Mouse (Mus musculus) midbrain, embryonic 16.5 days (tissue): ENCODE measurements around the gene Aloxe3. TPM values are rescaled to one million over a fixed set of nuclear protein-coding genes. Genes with fewer than 3 reads are reported as not detected.
"Not testable (repeated sequence)": the region's sequence is repeated elsewhere in the genome, so short reads cannot be mapped to it uniquely, and the experiment has no call there.

Source experiments
- ATAC-seq: fragments of 200-750 bp; cut with Nextera tagmentation; 2 replicates; pipeline ENCODE4 v1.8.0; 2017; ENCODE audit warnings: moderate TSS enrichment
- H3K27ac ChIP-seq: fragments of 300-500 bp; sonication (generic); 2 replicates; pipeline ENCODE4 v1.5.1; 2014; ENCODE audit warnings: mild to moderate bottlenecking, low read length, mixed read lengths
- H3K27me3 ChIP-seq: fragments of 300-500 bp; sonication (generic); 2 replicates; pipeline ENCODE4 v1.6.1; 2014; ENCODE audit warnings: low read depth, low read length, mixed read lengths; ENCODE audit not compliant: control insufficient read depth, insufficient read depth
- H3K36me3 ChIP-seq: fragments of 300-500 bp; sonication (generic); 2 replicates; pipeline ENCODE4 v1.6.1; 2014; ENCODE audit warnings: mild to moderate bottlenecking, low read length, moderate library complexity, mixed read lengths; ENCODE audit not compliant: control insufficient read depth, insufficient read depth
- H3K4me1 ChIP-seq: fragments of 300-500 bp; sonication (generic); 2 replicates; pipeline ENCODE4 v1.6.1; 2014; ENCODE audit warnings: mild to moderate bottlenecking, low read length, mixed read lengths; ENCODE audit not compliant: control insufficient read depth, insufficient read depth
- H3K4me2 ChIP-seq: fragments of 300-500 bp; sonication (generic); 2 replicates; pipeline ENCODE4 v1.6.1; 2014; ENCODE audit warnings: mild to moderate bottlenecking, low read length, mixed read lengths
- H3K4me3 ChIP-seq: fragments of 300-500 bp; sonication (generic); 2 replicates; pipeline ENCODE4 v1.5.1; 2014; ENCODE audit warnings: low read depth, mild to moderate bottlenecking, low read length, moderate library complexity, mixed read lengths
- H3K9ac ChIP-seq: fragments of 300-500 bp; sonication (generic); 2 replicates; pipeline ENCODE4 v1.6.1; 2014; ENCODE audit warnings: low read depth, low read length, mixed read lengths
- H3K9me3 ChIP-seq: fragments of 300-500 bp; sonication (generic); replicated peaks from 2 replicates; pipeline ENCODE4 v1.6.1; 2014; ENCODE audit warnings: mild to moderate bottlenecking, low read length, mixed read lengths; ENCODE audit not compliant: control insufficient read depth, poor library complexity, severe bottlenecking
- WGBS: fragments of 180-500 bp; shearing (Covaris S2); extraction: QIAGEN DNeasy Blood & Tissue Kit; methylation state at CpG from one replicate; pipeline ENCODE4 v1.1.7; 2014; 5-methylcytosine and 5-hydroxymethylcytosine counted together
- polyA plus RNA-seq: library from polyadenylated mRNA; unstranded; fragments of >200 nt; fragmentation: Nextera tagmentation; extraction: Ambion mirVana; gene quantifications from 2 replicates; pipeline ENCODE4 v1.2.1, GENCODE M21; 2015

The Aloxe3 gene
- polyA plus RNA-seq, 1 experiment from 2014 or later = 11.5 TPM

- H3K27ac ChIP-seq = no peak overlapping the region
- no peaks in the 10 kb centered on the region for H3K27me3 ChIP-seq
- no peak overlapping the region for H3K4me3 ChIP-seq
- no peak overlapping the region for H3K9ac ChIP-seq
- 3% methylated on average over 3 of the region's 3 CpGs for WGBS
- ATAC-seq = no peak
- no peak overlapping the region for H3K4me2 ChIP-seq
- peaks cover 48% of the 10 kb centered on the region for H3K4me1 ChIP-seq
- no peaks in the 10 kb centered on the region for H3K9me3 ChIP-seq
- peaks cover 8% of the 10 kb centered on the region; the same call in 1 of the 2 replicates for H3K36me3 ChIP-seq
These were observed 33.3 kb upstream of the Aloxe3 start for GRCm38 (mm10) chr11:69092386-69092751.

- Histone ChIP-seq H3K27ac (no peak overlapping the region), H3K4me1 (peaks cover 48% of the 10 kb centered on the region), H3K4me3 (no peak overlapping the region), H3K36me3 (peaks cover 8% of the 10 kb centered on the region; the same call in 1 of the 2 replicates), H3K4me2 (no peak overlapping the region), H3K9ac (no peak overlapping the region), H3K27me3 (no peaks in the 10 kb centered on the region), H3K9me3 (no peaks in the 10 kb centered on the region)
- WGBS = 85% methylated on average over 4 of the region's 4 CpGs
- ATAC-seq = no peak
These were observed 32.8 kb upstream of the Aloxe3 start for GRCm38 (mm10) chr11:69092871-69093270.

- H3K9me3 ChIP-seq, ATAC-seq, H3K4me3 ChIP-seq, H3K4me2 ChIP-seq, H3K36me3 ChIP-seq, H3K9ac ChIP-seq, H3K27me3 ChIP-seq: not testable (repeated sequence)
- WGBS = 85% methylated on average over 7 of the region's 7 CpGs
- H3K27ac ChIP-seq = peak overlapping the region; percentile 75; the same call in 1 of the 2 replicates
- peaks cover 56% of the 10 kb centered on the region for H3K4me1 ChIP-seq
These were observed 31.8 kb upstream of the Aloxe3 start for GRCm38 (mm10) chr11:69093856-69094255.

- Histone ChIP-seq H3K27me3 (no peaks in the 10 kb centered on the region), H3K27ac (peak within 1 kb of the TSS; percentile 77), H3K9me3 (no peaks in the 10 kb centered on the region), H3K36me3 (peaks cover 7% of the 10 kb centered on the region; the same call in 1 of the 2 replicates), H3K4me3 (peak within 1 kb of the TSS; percentile 46), H3K4me1 (peaks cover 56% of the 10 kb centered on the region), H3K4me2 (peak within 1 kb of the TSS; percentile 82), H3K9ac (peak within 1 kb of the TSS; percentile 49)
- peak; percentile 94 for ATAC-seq
- under 1% methylated on average over 37 of the region's 37 CpGs for WGBS
These were observed 30.8 kb upstream of the Aloxe3 start, which contains the start of gene Per1 for GRCm38 (mm10) chr11:69094697-69095429. Gene Per1 (plus strand): TSS chr11:69095217.

- WGBS = 4% methylated on average over 27 of the region's 27 CpGs
- Histone ChIP-seq H3K9ac (peak overlapping the region; percentile 49), H3K4me1 (peaks cover 54% of the 10 kb centered on the region), H3K36me3 (peaks cover 6% of the 10 kb centered on the region; the same call in 1 of the 2 replicates), H3K4me3 (peak overlapping the region; percentile 46), H3K4me2 (peak overlapping the region; percentile 82), H3K27ac (peak overlapping the region; percentile 77), H3K27me3 (no peaks in the 10 kb centered on the region), H3K9me3 (no peaks in the 10 kb centered on the region)
- no peak for ATAC-seq
These were observed 30.0 kb upstream of the Aloxe3 start for GRCm38 (mm10) chr11:69095511-69096231.

- peaks cover 52% of the 10 kb centered on the region for H3K4me1 ChIP-seq
- no peaks in the 10 kb centered on the region for H3K9me3 ChIP-seq
- 14% methylated on average over 9 of the region's 9 CpGs for WGBS
- no peak for ATAC-seq
- peak overlapping the region; percentile 47 for H3K9ac ChIP-seq
- peaks cover 4% of the 10 kb centered on the region; the same call in 1 of the 2 replicates for H3K36me3 ChIP-seq
- peak overlapping the region; percentile 44 for H3K27ac ChIP-seq
- H3K4me2 ChIP-seq = peak overlapping the region; percentile 82
- no peaks in the 10 kb centered on the region for H3K27me3 ChIP-seq
- H3K4me3 ChIP-seq = peak overlapping the region; percentile 46
These were observed 29.2 kb upstream of the Aloxe3 start for GRCm38 (mm10) chr11:69096360-69096986.

GRCm38 (mm10) chr11:69096987-69097900 is 28.5 kb upstream of the Aloxe3 start:
- 2% methylated on average over 28 of the region's 29 CpGs for WGBS
- Histone ChIP-seq H3K4me3 (peak overlapping the region; percentile 28), H3K27me3 (no peaks in the 10 kb centered on the region), H3K4me1 (peaks cover 50% of the 10 kb centered on the region), H3K4me2 (peak overlapping the region; percentile 56), H3K36me3 (peaks cover 9% of the 10 kb centered on the region), H3K9ac (peak overlapping the region; percentile 47), H3K27ac (peak overlapping the region; percentile 44), H3K9me3 (no peaks in the 10 kb centered on the region)
- no peak for ATAC-seq

GRCm38 (mm10) chr11:69098039-69098761 is 27.5 kb upstream of the Aloxe3 start:
- peak overlapping the region; percentile 97 for H3K4me2 ChIP-seq
- H3K4me1 ChIP-seq = peaks cover 50% of the 10 kb centered on the region
- H3K36me3 ChIP-seq = peaks cover 18% of the 10 kb centered on the region
- peak overlapping the region; percentile 71 for H3K27ac ChIP-seq
- H3K9me3 ChIP-seq = no peaks in the 10 kb centered on the region
- ATAC-seq = no peak
- no peaks in the 10 kb centered on the region for H3K27me3 ChIP-seq
- H3K9ac ChIP-seq = peak overlapping the region; percentile 65
- 18% methylated on average over 8 of the region's 8 CpGs for WGBS
- H3K4me3 ChIP-seq = peak overlapping the region; percentile 59
